Mouse (Mus musculus) E14TG2a.4 (cell line): ENCODE data around the gene Ide.

Source experiments
- CTCF ChIP-seq: conservative IDR thresholded peaks from 2 replicates; pipeline ENCODE4 v1.5.1; 2014; ENCODE audit warnings: low read length
- NANOG ChIP-seq: IDR thresholded peaks from 2 replicates; pipeline ENCODE4 v1.6.1; 2014; ENCODE audit warnings: borderline replicate concordance, low read length, mixed read lengths
- POU5F1 ChIP-seq: IDR thresholded peaks from 2 replicates; pipeline ENCODE4 v1.6.1; 2014; ENCODE audit warnings: low read length, borderline replicate concordance

GRCm38 (mm10) chr19:37375755-37376615 is 38.3 kb upstream of the Ide start, which contains the start of gene Kif11:
- no peak for TF ChIP-seq CTCF
- TF ChIP-seq NANOG: no peak
- TF ChIP-seq POU5F1: no peak
